Mouse (Mus musculus): ENCODE results near the gene Gpbar1. TPM values are rescaled to one million over a fixed set of nuclear protein-coding genes. Genes with fewer than 3 reads are reported as not detected.
"Not testable (repeated sequence)": the region's sequence is repeated elsewhere in the genome, so short reads cannot be mapped to it uniquely, and the experiment has no call there.

Gpbar1 gene
- total RNA-seq, 2 experiments from 2014 or later, result 0.25 TPM; not detected in 1

- not testable (repeated sequence) for DNase-seq
These were observed 48.6 kb downstream of the Gpbar1 start for GRCm38 (mm10) chr1:74326916-74327315.

Other genes with a start within 250 kb of the Gpbar1 start
- 100 to 1,000 TPM; 193 to 196 TPM for gene Tns1, start 154.1 kb upstream of the Gpbar1 start, total RNA-seq (2021)
- 1 to 10 TPM in 1 of 2 experiments, under 1 TPM in 1; 0.12 to 1.2 TPM for gene Rufy4, start 153.0 kb upstream of the Gpbar1 start, total RNA-seq (2021)
- gene Cxcr2, start 124.6 kb upstream of the Gpbar1 start, total RNA-seq (2021), result under 1 TPM in 1 of 2 experiments, not detected in 1; 0.18 TPM
- not detected for gene Cxcr1, start 83.9 kb upstream of the Gpbar1 start, total RNA-seq (2021)
- gene Arpc2, start 42.5 kb upstream of the Gpbar1 start, total RNA-seq (2021), result 100 to 1,000 TPM; 104 to 116 TPM
- 10 to 100 TPM; 90.7 to 94.4 TPM for gene Aamp, start 6.2 kb downstream of the Gpbar1 start, total RNA-seq (2021)
- gene Pnkd, start 6.4 kb downstream of the Gpbar1 start, total RNA-seq (2021), result 10 to 100 TPM; 69.7 to 70.5 TPM
- 10 to 100 TPM; 43.5 to 50.3 TPM for gene Tmbim1, start 27.1 kb downstream of the Gpbar1 start, total RNA-seq (2021)
- gene Catip, start 83.6 kb downstream of the Gpbar1 start, total RNA-seq (2021), result under 1 TPM; 0.16 to 0.36 TPM
- gene Slc11a1, start 96.6 kb downstream of the Gpbar1 start, total RNA-seq (2021), result 1 to 10 TPM; 2.5 to 5.2 TPM
- 100 to 1,000 TPM in 1 of 2 experiments, 10 to 100 TPM in 1; 99.4 to 103 TPM for gene Ctdsp1, start 113.0 kb downstream of the Gpbar1 start, total RNA-seq (2021)
- gene Vil1, start 130.8 kb downstream of the Gpbar1 start, total RNA-seq (2021), result under 1 TPM; 0.09 to 0.16 TPM
- gene Cnot9, start 227.5 kb downstream of the Gpbar1 start, total RNA-seq (2021), result 10 to 100 TPM; 16.6 to 18.7 TPM

Measured in gastrocnemius, postnatal 10 days (tissue).